Mouse (Mus musculus): ENCODE measurements around the gene Ahcyl2.

- no peak for TF ChIP-seq CTCF (IDR thresholded peaks at IDR 0.05; ENCODE audit: borderline replicate concordance, extremely low read depth, insufficient read depth, insufficient read length)
- no peak for TF ChIP-seq POLR2A (IDR thresholded peaks at IDR 0.05; ENCODE audit: borderline replicate concordance, extremely low read depth, insufficient read depth, insufficient read length, poor library complexity, severe bottlenecking)
Measured at GRCm38 (mm10) chr6:29833117-29833516, 65.3 kb downstream of the Ahcyl2 start.
